Mouse (Mus musculus): ENCODE measurements around the gene Nutm2. TPM values are rescaled to one million over a fixed set of nuclear protein-coding genes. Genes with fewer than 3 reads are reported as not detected.

The Nutm2 gene
- polyA plus RNA-seq (2014; fragmentation: Nextera tagmentation; extraction: Ambion mirVana), result not detected in 2 replicates

GRCm38 (mm10) chr13:50467007-50467406 lies at the start of gene Nutm2:
TSS of gene Nutm2 (plus strand) at chr13:50467307.
- 67% methylated on average over 4 of the region's 4 CpGs for WGBS
- no peak for ATAC-seq (replicated peaks; ENCODE audit: low FRiP score)
- H3K27me3 ChIP-seq (replicated peaks; ENCODE audit: control insufficient read depth, insufficient read depth, low read length), result no peaks in the 10 kb centered on the region

GRCm38 (mm10) chr13:50417389-50418183 lies 49.5 kb upstream of the Nutm2 start, which contains the start of gene Fbxw17:
TSS of gene Fbxw17 (plus strand) at chr13:50417864.
- Histone ChIP-seq H3K4me1 (replicated peaks; ENCODE audit: control insufficient read depth, insufficient read depth, low read length) (no peaks in the 10 kb centered on the region), H3K4me3 (ENCODE audit: low read depth, low read length) (peak within 1 kb of the TSS; percentile 75), H3K27me3 (replicated peaks; ENCODE audit: control insufficient read depth, insufficient read depth, low read length) (no peaks in the 10 kb centered on the region), H3K9ac (ENCODE audit: low read depth, low read length) (peak within 1 kb of the TSS; percentile 74), H3K27ac (ENCODE audit: low read depth, low read length) (no peak within 1 kb of the TSS), H3K36me3 (ENCODE audit: control insufficient read depth, insufficient read depth, low read length) (no peaks in the 10 kb centered on the region; the same call in 1 of the 2 replicates), H3K9me3 (ENCODE audit: control insufficient read depth, low read length) (no peaks in the 10 kb centered on the region), H3K4me2 (peak within 1 kb of the TSS; percentile 77)
- peak; percentile 65 for DNase-seq (ENCODE audit: low spot score)
- WGBS, result 12% methylated on average over 32 of the region's 35 CpGs
- ATAC-seq (replicated peaks; ENCODE audit: low FRiP score), result peak; percentile 93

More at GRCm38 (mm10) chr13:50467007-50467406, at the start of gene Nutm2:
- Histone ChIP-seq H3K27ac (ENCODE audit: low read depth, low read length) (no peak within 1 kb of the TSS), H3K4me3 (ENCODE audit: low read depth, low read length) (no peak within 1 kb of the TSS), H3K9me3 (ENCODE audit: control insufficient read depth, low read length) (no peaks in the 10 kb centered on the region), H3K4me1 (replicated peaks; ENCODE audit: control insufficient read depth, insufficient read depth, low read length) (no peaks in the 10 kb centered on the region), H3K4me2 (no peak within 1 kb of the TSS), H3K36me3 (ENCODE audit: control insufficient read depth, insufficient read depth, low read length) (no peaks in the 10 kb centered on the region), H3K9ac (ENCODE audit: low read depth, low read length) (no peak within 1 kb of the TSS)
- no peak for DNase-seq (ENCODE audit: low spot score)

- WGBS, result 49% methylated on average over 3 of the region's 3 CpGs
- Histone ChIP-seq H3K27ac (ENCODE audit: low read depth, low read length) (no peak overlapping the region), H3K9ac (ENCODE audit: low read depth, low read length) (no peak overlapping the region; the same call in 1 of the 2 replicates), H3K36me3 (ENCODE audit: control insufficient read depth, insufficient read depth, low read length) (no peaks in the 10 kb centered on the region; the same call in 1 of the 2 replicates), H3K27me3 (replicated peaks; ENCODE audit: control insufficient read depth, insufficient read depth, low read length) (no peaks in the 10 kb centered on the region), H3K4me3 (ENCODE audit: low read depth, low read length) (peak overlapping the region; percentile 75), H3K4me2 (peak overlapping the region; percentile 77), H3K9me3 (ENCODE audit: control insufficient read depth, low read length) (no peaks in the 10 kb centered on the region), H3K4me1 (replicated peaks; ENCODE audit: control insufficient read depth, insufficient read depth, low read length) (no peaks in the 10 kb centered on the region)
- ATAC-seq (replicated peaks; ENCODE audit: low FRiP score) (no peak), DNase-seq (ENCODE audit: low spot score) (no peak)
Measured at GRCm38 (mm10) chr13:50418421-50418820, 48.7 kb upstream of the Nutm2 start.

GRCm38 (mm10) chr13:50423625-50424209 lies 43.4 kb upstream of the Nutm2 start:
- H3K4me1 ChIP-seq (replicated peaks; ENCODE audit: control insufficient read depth, insufficient read depth, low read length), result no peaks in the 10 kb centered on the region; the same call in 1 of the 2 replicates
- no peak overlapping the region for H3K9ac ChIP-seq (ENCODE audit: low read depth, low read length)
- H3K9me3 ChIP-seq (ENCODE audit: control insufficient read depth, low read length), result no peaks in the 10 kb centered on the region
- DNase-seq (ENCODE audit: low spot score) (no peak), ATAC-seq (replicated peaks; ENCODE audit: low FRiP score) (no peak)
- peaks cover 10% of the 10 kb centered on the region; the same call in 1 of the 2 replicates for H3K36me3 ChIP-seq (ENCODE audit: control insufficient read depth, insufficient read depth, low read length)
- no peak overlapping the region for H3K4me3 ChIP-seq (ENCODE audit: low read depth, low read length)
- no peak overlapping the region for H3K4me2 ChIP-seq
- 88% methylated on average over 8 of the region's 8 CpGs for WGBS
- H3K27ac ChIP-seq (ENCODE audit: low read depth, low read length), result no peak overlapping the region
- no peaks in the 10 kb centered on the region for H3K27me3 ChIP-seq (replicated peaks; ENCODE audit: control insufficient read depth, insufficient read depth, low read length)

- Histone ChIP-seq H3K36me3 (ENCODE audit: control insufficient read depth, insufficient read depth, low read length) (peaks cover 10% of the 10 kb centered on the region; the same call in 1 of the 2 replicates), H3K4me2 (no peak overlapping the region), H3K4me1 (replicated peaks; ENCODE audit: control insufficient read depth, insufficient read depth, low read length) (no peaks in the 10 kb centered on the region; the same call in 1 of the 2 replicates), H3K27me3 (replicated peaks; ENCODE audit: control insufficient read depth, insufficient read depth, low read length) (no peaks in the 10 kb centered on the region), H3K9ac (ENCODE audit: low read depth, low read length) (no peak overlapping the region), H3K4me3 (ENCODE audit: low read depth, low read length) (no peak overlapping the region), H3K9me3 (ENCODE audit: control insufficient read depth, low read length) (no peaks in the 10 kb centered on the region), H3K27ac (ENCODE audit: low read depth, low read length) (no peak overlapping the region)
- ATAC-seq (replicated peaks; ENCODE audit: low FRiP score) (no peak), DNase-seq (ENCODE audit: low spot score) (no peak)
- 86% methylated on average over 2 of the region's 2 CpGs for WGBS
Measured at GRCm38 (mm10) chr13:50424517-50424916, 42.6 kb upstream of the Nutm2 start.

GRCm38 (mm10) chr13:50426686-50427085 lies 40.4 kb upstream of the Nutm2 start:
- H3K27ac ChIP-seq (ENCODE audit: low read depth, low read length), result no peak overlapping the region
- peak; percentile 50 for ATAC-seq (replicated peaks; ENCODE audit: low FRiP score)
- peaks cover 14% of the 10 kb centered on the region; the same call in 1 of the 2 replicates for H3K36me3 ChIP-seq (ENCODE audit: control insufficient read depth, insufficient read depth, low read length)
- H3K4me3 ChIP-seq (ENCODE audit: low read depth, low read length), result no peak overlapping the region
- WGBS, result 75% methylated on average over 4 of the region's 4 CpGs
- no peaks in the 10 kb centered on the region for H3K27me3 ChIP-seq (replicated peaks; ENCODE audit: control insufficient read depth, insufficient read depth, low read length)
- H3K4me2 ChIP-seq, result no peak overlapping the region
- H3K9me3 ChIP-seq (ENCODE audit: control insufficient read depth, low read length), result no peaks in the 10 kb centered on the region
- H3K9ac ChIP-seq (ENCODE audit: low read depth, low read length), result no peak overlapping the region
- DNase-seq (ENCODE audit: low spot score), result no peak
- H3K4me1 ChIP-seq (replicated peaks; ENCODE audit: control insufficient read depth, insufficient read depth, low read length), result no peaks in the 10 kb centered on the region; the same call in 1 of the 2 replicates

- DNase-seq (ENCODE audit: low spot score) (no peak), ATAC-seq (replicated peaks; ENCODE audit: low FRiP score) (no peak)
- no peaks in the 10 kb centered on the region for H3K36me3 ChIP-seq (ENCODE audit: control insufficient read depth, insufficient read depth, low read length)
- no peak within 1 kb of the TSS for H3K4me2 ChIP-seq
- no peaks in the 10 kb centered on the region for H3K4me1 ChIP-seq (replicated peaks; ENCODE audit: control insufficient read depth, insufficient read depth, low read length)
- no peaks in the 10 kb centered on the region for H3K9me3 ChIP-seq (ENCODE audit: control insufficient read depth, low read length)
- 78% methylated on average over 2 of the region's 2 CpGs for WGBS
- no peak within 1 kb of the TSS for H3K4me3 ChIP-seq (ENCODE audit: low read depth, low read length)
- no peak within 1 kb of the TSS for H3K27ac ChIP-seq (ENCODE audit: low read depth, low read length)
- H3K9ac ChIP-seq (ENCODE audit: low read depth, low read length), result no peak within 1 kb of the TSS
- no peaks in the 10 kb centered on the region for H3K27me3 ChIP-seq (replicated peaks; ENCODE audit: control insufficient read depth, insufficient read depth, low read length)
Measured at GRCm38 (mm10) chr13:50443812-50444211, 23.3 kb upstream of the Nutm2 start, which contains the start of gene Gm47429. TSS of gene Gm47429 (minus strand) at chr13:50443912.

- DNase-seq (ENCODE audit: low spot score), result no peak
- H3K4me3 ChIP-seq (ENCODE audit: low read depth, low read length), result no peak overlapping the region
- H3K9ac ChIP-seq (ENCODE audit: low read depth, low read length), result no peak overlapping the region
- no peak for ATAC-seq (replicated peaks; ENCODE audit: low FRiP score)
- no peaks in the 10 kb centered on the region for H3K4me1 ChIP-seq (replicated peaks; ENCODE audit: control insufficient read depth, insufficient read depth, low read length)
- H3K27me3 ChIP-seq (replicated peaks; ENCODE audit: control insufficient read depth, insufficient read depth, low read length), result no peaks in the 10 kb centered on the region
- 81% methylated on average over 4 of the region's 4 CpGs for WGBS
- no peaks in the 10 kb centered on the region for H3K36me3 ChIP-seq (ENCODE audit: control insufficient read depth, insufficient read depth, low read length)
- H3K27ac ChIP-seq (ENCODE audit: low read depth, low read length), result no peak overlapping the region
- H3K4me2 ChIP-seq, result no peak overlapping the region
- no peaks in the 10 kb centered on the region for H3K9me3 ChIP-seq (ENCODE audit: control insufficient read depth, low read length)
Measured at GRCm38 (mm10) chr13:50445261-50445660, 21.8 kb upstream of the Nutm2 start.
